ENCODE assay signal across 8 mouse cellular contexts in the genomic region with DNA sequence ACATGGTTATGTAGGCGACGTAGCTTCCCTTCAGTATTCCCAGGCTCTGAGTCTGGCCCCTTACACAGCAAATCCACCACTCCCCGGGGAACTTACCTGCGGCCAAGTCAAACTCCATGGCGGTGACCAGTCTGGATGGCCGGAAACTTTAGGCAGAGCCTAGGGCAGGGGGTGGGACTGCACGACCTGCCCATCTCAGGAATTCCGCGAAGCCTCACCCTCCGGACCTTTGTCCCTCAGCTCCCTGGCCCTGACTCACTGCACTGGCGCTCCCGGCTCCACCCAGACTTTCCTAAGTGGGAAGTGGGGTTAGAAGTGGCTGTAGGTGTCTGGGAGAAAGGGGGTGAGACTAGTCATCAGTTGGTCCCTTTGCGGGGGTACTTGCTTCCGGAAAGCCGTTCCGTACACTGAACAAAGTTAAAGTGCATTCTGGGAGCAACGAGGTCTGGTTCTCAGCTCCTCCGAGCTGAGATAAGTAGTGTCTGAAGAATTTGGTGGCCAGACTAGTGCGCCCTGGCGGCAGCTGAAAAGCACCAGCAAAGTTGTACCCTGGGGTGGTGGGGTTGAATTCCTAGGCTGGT. TPM values are rescaled to one million over a fixed set of nuclear protein-coding genes. Genes with fewer than 3 reads are reported as not detected.
DNase-seq lines count a peak whose midpoint lies in the region; ATAC-seq and TF ChIP-seq lines count a peak whose summit lies in the region.

A gene (minus strand): TSS at position 206 of the 581 bp plus-strand sequence.

- TF ChIP-seq CTCF in C2C12 (IDR thresholded peaks at IDR 0.05; ENCODE audit: control insufficient read depth, insufficient read depth, insufficient read length) = no peak

- peak within 1 kb of the TSS; percentile 91 for H3K4me2 ChIP-seq in heart, embryonic 12.5 days
- peak within 1 kb of the TSS; percentile 67 for H3K4me2 ChIP-seq in kidney, embryonic 15.5 days
- H3K4me2 ChIP-seq in stomach, embryonic 14.5 days (replicated peaks; ENCODE audit: low read depth, low read length) = peak within 1 kb of the TSS; percentile 45

- H3K79me2 ChIP-seq in C2C12 (ENCODE audit: control insufficient read depth, insufficient read depth) = peaks cover 12% of the 10 kb centered on the region

- no peaks in the 10 kb centered on the region for H3K79me3 ChIP-seq in C2C12 (ENCODE audit: low read depth)

- H3K9me3 ChIP-seq in heart, embryonic 12.5 days (replicated peaks) = no peaks in the 10 kb centered on the region
- no peaks in the 10 kb centered on the region for H3K9me3 ChIP-seq in kidney, embryonic 15.5 days (replicated peaks)
- no peaks in the 10 kb centered on the region for H3K9me3 ChIP-seq in stomach, embryonic 14.5 days (ENCODE audit: control insufficient read depth, low read depth, low read length)

- H3K27ac ChIP-seq in heart, embryonic 12.5 days (ENCODE audit: poor library complexity, severe bottlenecking) = 0 out of 2 replicates have a peak within 1 kb of the TSS, but pooled peaks have one; percentile 2
- H3K27ac ChIP-seq in kidney, embryonic 15.5 days = peak within 1 kb of the TSS; percentile 66
- H3K27ac ChIP-seq in stomach, embryonic 14.5 days (ENCODE audit: low read length) = peak within 1 kb of the TSS; percentile 46

- DNase-seq in adrenal gland, postnatal 4 days (ENCODE audit: low spot score in 2 of 2) = peak; percentile 15 to 18
- peak; percentile 66 for DNase-seq in lung, postnatal 10 days
- DNase-seq in ovary, adult 18-20 months (ENCODE audit: low spot score) = no peak
- DNase-seq in left cerebral cortex, adult 11 months (ENCODE audit: low spot score) = no peak

- H3K27me3 ChIP-seq in C2C12 (ENCODE audit: control insufficient read depth, insufficient read depth, insufficient read length) = no peaks in the 10 kb centered on the region
- H3K27me3 ChIP-seq in heart, embryonic 12.5 days (replicated peaks) = no peaks in the 10 kb centered on the region; the same call in 1 of the 2 replicates
- H3K27me3 ChIP-seq in kidney, embryonic 15.5 days = peaks cover 8% of the 10 kb centered on the region; the same call in 1 of the 2 replicates
- H3K27me3 ChIP-seq in stomach, embryonic 14.5 days (ENCODE audit: control insufficient read depth, insufficient read depth, low read length) = no peaks in the 10 kb centered on the region

- peak within 1 kb of the TSS; percentile 33 for H3K4me3 ChIP-seq in C2C12 (ENCODE audit: insufficient read depth, poor library complexity, severe bottlenecking)
- peak within 1 kb of the TSS; percentile 47 for H3K4me3 ChIP-seq in heart, embryonic 12.5 days
- H3K4me3 ChIP-seq in kidney, embryonic 15.5 days (replicated peaks) = peak within 1 kb of the TSS; percentile 35
- H3K4me3 ChIP-seq in stomach, embryonic 14.5 days (ENCODE audit: low read depth, low read length) = peak within 1 kb of the TSS; percentile 23

- WGBS in heart, embryonic 12.5 days = 8% methylated on average over 20 of the region's 20 CpGs
- 11% methylated on average over 20 of the region's 20 CpGs for WGBS in kidney, embryonic 15.5 days
- 22% methylated on average over 20 of the region's 20 CpGs for WGBS in stomach, embryonic 14.5 days

- H3K4me1 ChIP-seq in heart, embryonic 12.5 days (replicated peaks) = peaks cover 27% of the 10 kb centered on the region
- peaks cover 34% of the 10 kb centered on the region for H3K4me1 ChIP-seq in kidney, embryonic 15.5 days
- peaks cover 24% of the 10 kb centered on the region for H3K4me1 ChIP-seq in stomach, embryonic 14.5 days (ENCODE audit: control insufficient read depth, insufficient read depth, low read length)

- peaks cover 6% of the 10 kb centered on the region for H3K36me3 ChIP-seq in C2C12 (ENCODE audit: control insufficient read depth, insufficient read depth)
- H3K36me3 ChIP-seq in heart, embryonic 12.5 days = peaks cover 30% of the 10 kb centered on the region
- peaks cover 34% of the 10 kb centered on the region for H3K36me3 ChIP-seq in kidney, embryonic 15.5 days
- H3K36me3 ChIP-seq in stomach, embryonic 14.5 days (ENCODE audit: control insufficient read depth, insufficient read depth, low read length) = peaks cover 10% of the 10 kb centered on the region

- H3ac ChIP-seq in C2C12 (ENCODE audit: control insufficient read depth, insufficient read length, low read depth) = peak within 1 kb of the TSS; percentile 34

- H3K9ac ChIP-seq in heart, embryonic 12.5 days = peak within 1 kb of the TSS; percentile 70
- H3K9ac ChIP-seq in kidney, embryonic 15.5 days = peak within 1 kb of the TSS; percentile 35; the same call in 1 of the 2 replicates
- H3K9ac ChIP-seq in stomach, embryonic 14.5 days (replicated peaks; ENCODE audit: low read depth, low read length) = peak within 1 kb of the TSS; percentile 30

- ATAC-seq in heart, embryonic 12.5 days (ENCODE audit: insufficient number of reproducible peaks, low FRiP score) = peak; percentile 27; the same call in 1 of the 2 replicates
- peak; percentile 63; the same call in 1 of the 2 replicates for ATAC-seq in kidney, embryonic 15.5 days (replicated peaks; ENCODE audit: low FRiP score)
- ATAC-seq in stomach, embryonic 14.5 days (ENCODE audit: insufficient number of reproducible peaks, insufficient read depth, low FRiP score, low read depth) = peak; percentile 70

TF ChIP-seq in C2C12, 6 proteins besides CTCF, POLR2A, EP300 and RAD21:
- no peak for TF ChIP-seq USF1 (IDR thresholded peaks at IDR 0.05; ENCODE audit: low read depth)
- TF ChIP-seq MAX (IDR thresholded peaks at IDR 0.05) = no peak
- TF ChIP-seq CEBPB (IDR thresholded peaks at IDR 0.05; ENCODE audit: low read depth) = no peak

RNA-seq across cellular contexts. Expression of the gene that starts here (rescaled TPM):
- polyA plus RNA-seq in C2C12 (2012; fragmentation: generic; extraction: Trizol) = 72.9 TPM
- total RNA-seq in adrenal gland, postnatal 4 days (2021) = 1 to 10 TPM; 2.4 to 4.5 TPM
- 9.2 and 11.7 TPM in 2 replicates for polyA plus RNA-seq in heart, embryonic 12.5 days (2016; fragmentation: Nextera tagmentation; extraction: Ambion mirVana)
- polyA plus RNA-seq in kidney, embryonic 15.5 days (2015; fragmentation: Nextera tagmentation; extraction: Ambion mirVana) = 7.6 and 11.2 TPM in 2 replicates
- 35.0 and 36.6 TPM in 2 replicates for polyA plus RNA-seq in stomach, embryonic 14.5 days (2014; fragmentation: Nextera tagmentation; extraction: Ambion mirVana)

Comparison
In these comparisons a context has a peak if more than half of its experiments do, and no peak if none do; other contexts are left out.
1. DNase-seq: peak in adrenal gland, postnatal 4 days (2 of 2) and lung, postnatal 10 days (single experiment); none in ovary, adult 18-20 months (single experiment) and left cerebral cortex, adult 11 months (single experiment).
2. H3K27ac ChIP-seq: peak in every context shown above with its lines; median percentile 66 in kidney, embryonic 15.5 days; 46 in stomach, embryonic 14.5 days; 2 in heart, embryonic 12.5 days.
3. Peak in every context shown above with its lines, with median percentiles within 50 percentile points of each other: H3K4me3 ChIP-seq, ATAC-seq, H3K4me2 ChIP-seq and H3K9ac ChIP-seq.